Mouse (Mus musculus) midbrain, embryonic 12.5 days (tissue): ENCODE results near the gene Grm4. TPM values are rescaled to one million over a fixed set of nuclear protein-coding genes. Genes with fewer than 3 reads are reported as not detected.
A peak's percentile ranks its signal among the peaks of the same experiment; 100 is the strongest.

Experiments used
- ATAC-seq: fragments of 200-750 bp; cut with Nextera tagmentation; 2 replicates; pipeline ENCODE4 v1.8.0; 2017; ENCODE audit warnings: low read depth, moderate TSS enrichment, moderate library complexity; ENCODE audit not compliant: low FRiP score
- H3K27ac ChIP-seq: fragments of 300-500 bp; sonication (generic); replicated peaks from 2 replicates; pipeline ENCODE4 v1.5.1; 2016; ENCODE audit warnings: mild to moderate bottlenecking
- H3K27me3 ChIP-seq: fragments of 300-500 bp; sonication (generic); 2 replicates; pipeline ENCODE4 v1.6.1; 2016; ENCODE audit warnings: mild to moderate bottlenecking
- H3K36me3 ChIP-seq: fragments of 300-500 bp; sonication (generic); 2 replicates; pipeline ENCODE4 v1.6.1; 2016
- H3K4me1 ChIP-seq: fragments of 300-500 bp; sonication (generic); 2 replicates; pipeline ENCODE4 v1.6.1; 2016
- H3K4me2 ChIP-seq: fragments of 300-500 bp; sonication (generic); replicated peaks from 2 replicates; pipeline ENCODE4 v1.6.1; 2016; ENCODE audit warnings: mild to moderate bottlenecking, moderate library complexity
- H3K4me3 ChIP-seq: fragments of 300-500 bp; sonication (generic); 2 replicates; pipeline ENCODE4 v1.5.1; 2016; ENCODE audit warnings: mild to moderate bottlenecking
- H3K9ac ChIP-seq: fragments of 300-500 bp; sonication (generic); replicated peaks from 2 replicates; pipeline ENCODE4 v1.6.1; 2016; ENCODE audit warnings: mild to moderate bottlenecking, moderate library complexity
- H3K9me3 ChIP-seq: fragments of 300-500 bp; sonication (generic); 2 replicates; pipeline ENCODE4 v1.6.1; 2016; ENCODE audit warnings: mild to moderate bottlenecking
- WGBS: fragments of 180-500 bp; shearing (Covaris S2); methylation state at CpG from one replicate; pipeline ENCODE4 v1.1.7; 2016; 5-methylcytosine and 5-hydroxymethylcytosine counted together
- polyA plus RNA-seq: library from polyadenylated mRNA; unstranded; fragments of >200 nt; fragmentation: Nextera tagmentation; extraction: Ambion mirVana; gene quantifications from 2 replicates; pipeline ENCODE4 v1.2.1, GENCODE M21; 2016

Grm4 gene
- polyA plus RNA-seq, 1 experiment from 2014 or later, result 4.2 TPM

DNA sequence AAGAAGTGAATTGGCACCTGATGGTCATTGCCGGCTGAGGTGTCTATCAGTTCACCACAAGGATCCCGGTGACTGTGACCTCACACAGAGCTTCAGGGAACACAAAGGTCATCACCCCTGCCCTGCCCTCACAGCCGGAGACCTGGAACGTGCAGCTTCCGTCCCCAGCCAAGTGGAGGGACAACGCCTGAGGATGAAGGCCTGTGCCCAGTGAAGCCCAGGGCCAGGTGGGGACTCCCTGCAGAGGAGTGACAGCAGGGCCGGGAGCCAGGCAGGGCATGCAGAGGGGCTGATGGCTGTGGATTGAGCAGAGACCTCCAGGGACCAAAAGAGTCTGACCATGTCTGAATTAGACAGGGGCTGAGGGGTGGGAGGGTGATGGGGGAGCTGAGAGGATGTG, 1.9 kb upstream of the Grm4 start:
- Histone ChIP-seq H3K9me3 (no peaks in the 10 kb centered on the region), H3K27me3 (peaks cover 34% of the 10 kb centered on the region), H3K4me1 (peaks cover 26% of the 10 kb centered on the region), H3K4me2 (no peak overlapping the region), H3K36me3 (no peaks in the 10 kb centered on the region), H3K9ac (no peak overlapping the region), H3K4me3 (no peak overlapping the region), H3K27ac (no peak overlapping the region)
- no peak for ATAC-seq
- WGBS, result 38% methylated on average over 7 of the region's 7 CpGs

DNA sequence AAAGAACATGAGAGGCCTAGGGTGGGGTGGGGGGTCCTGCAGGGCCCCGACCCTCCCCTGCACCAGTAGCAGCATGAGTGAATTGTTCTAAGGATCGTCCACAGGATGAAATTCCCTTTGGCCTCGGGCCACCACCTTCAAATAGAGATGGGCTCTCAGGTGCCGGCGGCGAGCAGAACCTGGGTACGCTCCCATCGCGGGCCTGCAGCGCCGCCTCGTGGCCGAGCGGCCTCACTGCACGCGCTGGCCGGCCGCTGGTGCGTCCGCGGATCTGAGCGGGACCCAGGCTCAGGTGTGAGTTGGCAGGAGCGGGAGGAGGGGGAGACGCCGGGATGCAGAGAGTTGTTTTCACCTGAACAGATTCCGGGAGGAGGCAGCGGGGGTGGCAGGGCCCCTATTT, 646 bp downstream of the Grm4 start:
- Histone ChIP-seq H3K27ac (no peak overlapping the region), H3K27me3 (peaks cover 53% of the 10 kb centered on the region), H3K4me1 (peaks cover 34% of the 10 kb centered on the region), H3K9me3 (no peaks in the 10 kb centered on the region), H3K9ac (no peak overlapping the region), H3K4me3 (no peak overlapping the region), H3K36me3 (no peaks in the 10 kb centered on the region), H3K4me2 (peak overlapping the region; percentile 39)
- ATAC-seq, result peak; percentile 49; the same call in 1 of the 2 replicates
- WGBS, result under 1% methylated on average over 27 of the region's 27 CpGs

DNA sequence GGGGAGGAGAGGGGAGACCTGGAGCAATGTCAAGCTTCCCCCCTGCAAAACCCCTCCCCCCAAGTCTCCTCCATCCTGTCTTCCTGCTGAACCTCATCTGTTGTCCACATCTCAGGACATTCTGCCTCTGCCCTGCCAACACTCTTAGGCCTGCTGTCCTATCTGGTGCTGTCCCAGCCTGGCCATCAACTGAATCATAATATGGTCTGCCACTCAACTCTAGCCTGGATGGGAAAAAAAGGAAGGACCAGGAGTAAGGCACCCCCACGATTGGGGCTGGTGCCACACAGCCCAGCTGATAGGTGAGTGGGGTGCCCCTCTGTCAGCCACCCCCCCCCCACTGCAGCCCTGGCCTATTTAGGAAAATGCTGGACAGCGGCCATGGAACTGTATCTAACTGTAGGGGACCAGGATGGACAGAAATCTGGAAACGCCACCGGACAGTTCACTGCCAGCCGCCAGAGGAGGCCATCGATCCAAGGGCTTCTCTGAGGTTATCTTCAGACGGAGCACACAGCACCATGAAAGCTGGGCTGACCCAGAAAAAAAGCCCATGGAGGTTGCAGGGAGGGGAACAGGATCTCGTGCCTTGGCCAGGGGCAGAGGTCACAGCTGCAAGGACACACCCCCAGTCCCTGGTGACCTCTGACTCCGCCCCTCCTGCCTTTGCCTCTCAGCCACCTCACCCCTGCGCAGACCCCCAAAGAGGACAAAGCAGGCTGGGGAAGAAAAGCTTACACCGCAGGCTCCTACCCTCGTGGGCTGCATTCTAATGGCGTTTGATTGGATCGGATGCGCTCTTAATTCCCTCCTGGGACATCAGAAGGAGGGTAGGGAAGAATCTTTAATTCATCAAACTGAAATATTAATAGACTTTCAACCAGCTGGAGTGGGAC, 2.3 kb downstream of the Grm4 start:
- Histone ChIP-seq H3K4me1 (peaks cover 39% of the 10 kb centered on the region), H3K36me3 (no peaks in the 10 kb centered on the region), H3K27ac (peak overlapping the region; percentile 78), H3K9me3 (no peaks in the 10 kb centered on the region), H3K4me2 (peak overlapping the region; percentile 12), H3K9ac (no peak overlapping the region; the same call in 1 of the 2 replicates), H3K27me3 (peaks cover 70% of the 10 kb centered on the region), H3K4me3 (no peak overlapping the region)
- peak; percentile 68; the same call in 1 of the 2 replicates for ATAC-seq
- 21% methylated on average over 15 of the region's 15 CpGs for WGBS

DNA sequence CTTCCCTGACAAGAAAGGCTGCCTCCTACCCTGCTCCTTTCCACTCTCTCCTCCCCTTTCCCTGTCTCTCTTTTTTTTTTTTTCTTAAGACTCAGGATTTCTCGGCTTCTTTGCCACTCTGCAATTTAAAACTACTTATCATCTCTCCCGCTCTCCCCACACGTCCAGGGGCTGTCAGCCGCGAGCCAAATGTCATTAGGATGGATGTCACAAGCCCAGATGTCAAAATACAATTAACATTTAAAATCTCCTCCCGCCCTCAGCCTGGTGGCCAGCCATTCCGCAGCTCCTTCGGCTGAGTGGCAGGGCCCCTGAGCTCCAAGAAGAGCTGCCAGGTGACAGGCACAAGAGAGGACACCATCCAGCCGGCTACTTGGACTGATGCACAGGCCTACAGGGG, 2.9 kb downstream of the Grm4 start:
- 14% methylated on average over 9 of the region's 9 CpGs for WGBS
- Histone ChIP-seq H3K9me3 (no peaks in the 10 kb centered on the region), H3K4me3 (no peak overlapping the region), H3K9ac (no peak overlapping the region), H3K4me1 (peaks cover 45% of the 10 kb centered on the region), H3K27me3 (peaks cover 76% of the 10 kb centered on the region), H3K4me2 (no peak overlapping the region), H3K27ac (peak overlapping the region; percentile 78), H3K36me3 (no peaks in the 10 kb centered on the region)
- no peak for ATAC-seq

DNA sequence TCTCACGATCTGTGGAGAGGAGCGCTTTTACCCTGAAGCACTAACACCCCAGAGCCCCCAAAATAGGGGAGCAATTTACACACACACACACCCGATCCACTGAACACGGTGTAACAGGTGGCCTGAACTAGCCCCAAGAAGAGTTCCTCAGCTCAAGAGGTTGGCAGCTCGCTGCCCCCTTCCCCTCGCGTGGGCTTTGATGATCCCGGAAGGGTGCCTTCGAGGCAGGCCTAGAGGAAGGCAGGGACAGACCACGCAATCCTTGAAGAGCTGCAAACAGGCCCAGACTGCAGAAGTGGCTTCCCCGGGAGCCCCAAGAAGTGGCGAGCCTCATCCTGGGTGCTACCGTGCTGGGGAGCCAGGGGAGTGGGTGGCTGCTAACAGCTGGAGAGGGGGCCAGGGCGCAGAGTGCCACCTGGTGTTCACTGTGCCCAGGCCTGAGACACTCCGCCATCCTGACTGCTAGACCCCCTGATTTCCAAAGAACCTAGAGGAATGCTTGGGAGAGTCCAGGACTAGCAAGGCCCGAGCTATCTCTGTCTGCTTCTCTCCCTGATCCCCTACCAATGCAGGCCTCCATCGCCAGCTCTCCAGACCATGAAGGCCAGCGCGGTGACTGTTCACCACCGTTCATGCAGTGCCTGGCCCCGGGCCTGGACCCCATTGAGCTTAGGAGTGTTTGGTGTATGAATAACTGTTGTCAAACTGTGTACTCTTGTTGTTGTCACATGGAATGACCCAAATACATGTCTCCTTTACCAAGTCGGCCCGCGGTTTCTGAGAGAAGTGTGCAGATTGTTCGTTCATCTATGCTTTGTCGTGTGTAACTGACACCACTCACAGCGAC, 7.1 kb downstream of the Grm4 start:
- Histone ChIP-seq H3K4me1 (peaks cover 64% of the 10 kb centered on the region), H3K27ac (no peak overlapping the region), H3K4me2 (peak overlapping the region; percentile 98), H3K36me3 (no peaks in the 10 kb centered on the region), H3K9me3 (no peaks in the 10 kb centered on the region), H3K27me3 (peaks cover 89% of the 10 kb centered on the region), H3K4me3 (peak overlapping the region; percentile 70), H3K9ac (peak overlapping the region; percentile 85; the same call in 1 of the 2 replicates)
- ATAC-seq, result no peak
- 29% methylated on average over 27 of the region's 27 CpGs for WGBS

DNA sequence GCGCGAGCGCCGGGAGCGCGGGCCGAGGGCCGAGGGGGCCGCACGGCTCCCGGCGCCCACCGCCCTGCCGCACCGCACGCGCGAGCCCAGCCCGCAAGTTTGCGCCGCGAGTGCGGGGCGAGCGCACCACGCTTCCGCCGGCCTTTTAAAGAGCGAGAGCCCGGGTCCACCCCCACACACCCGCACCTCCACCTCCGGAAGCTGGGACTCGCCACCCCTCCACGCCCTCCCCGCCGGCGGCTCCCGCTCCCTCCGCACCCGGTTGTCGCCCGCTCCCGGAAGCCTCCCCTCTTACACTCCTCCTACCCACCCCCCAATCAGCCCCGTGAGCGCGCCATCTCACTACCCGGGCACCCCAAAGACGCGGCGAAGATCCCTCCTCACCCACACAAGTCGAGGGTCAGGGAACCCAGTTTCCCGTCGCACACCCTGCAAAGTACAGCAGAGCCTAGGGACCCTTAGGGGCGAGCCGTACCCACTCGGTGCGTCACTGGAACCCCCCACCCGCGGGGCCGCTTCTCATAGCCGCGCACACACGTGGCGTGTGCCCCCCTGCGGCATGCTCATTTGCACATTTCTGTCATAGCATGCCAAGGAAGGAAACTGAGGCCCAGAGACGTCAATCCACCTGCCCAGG, 7.8 kb downstream of the Grm4 start:
- Histone ChIP-seq H3K4me1 (peaks cover 61% of the 10 kb centered on the region), H3K27me3 (peaks cover 91% of the 10 kb centered on the region), H3K9ac (peak overlapping the region; percentile 85), H3K9me3 (no peaks in the 10 kb centered on the region), H3K27ac (peak overlapping the region; percentile 75), H3K4me3 (peak overlapping the region; percentile 70), H3K4me2 (peak overlapping the region; percentile 98), H3K36me3 (no peaks in the 10 kb centered on the region)
- WGBS, result 1% methylated on average over 46 of the region's 66 CpGs
- ATAC-seq, result no peak

DNA sequence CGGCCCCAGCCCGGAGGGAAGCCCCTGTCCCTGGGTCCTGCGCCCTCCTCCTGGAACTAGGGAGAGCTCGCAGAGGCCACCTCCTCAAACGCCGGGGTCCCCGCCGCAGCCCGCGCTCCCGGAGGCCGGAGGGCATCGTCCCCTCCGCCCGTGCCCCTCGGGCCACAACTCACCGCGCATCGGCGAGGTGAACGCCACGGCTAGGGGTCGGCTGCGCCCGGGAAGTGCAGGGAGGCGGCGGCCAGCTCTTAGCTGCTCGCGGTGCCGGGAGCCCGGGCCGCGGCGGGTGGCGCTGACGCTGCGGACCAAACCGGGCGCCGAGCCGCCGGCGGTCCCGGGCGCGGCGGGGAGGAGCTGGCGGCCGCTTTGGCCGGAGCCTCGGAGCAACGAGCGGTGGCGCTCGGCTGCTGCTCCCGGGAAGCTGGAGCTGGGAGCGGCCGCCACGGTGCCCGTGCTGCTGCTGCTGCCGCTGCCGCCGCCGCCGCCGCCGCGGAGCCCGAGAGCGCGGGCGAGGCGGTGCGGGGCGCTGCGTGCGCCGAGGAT, 8.5 kb downstream of the Grm4 start:
- Histone ChIP-seq H3K4me3 (peak overlapping the region; percentile 70), H3K36me3 (no peaks in the 10 kb centered on the region), H3K9ac (peak overlapping the region; percentile 85), H3K27me3 (peaks cover 98% of the 10 kb centered on the region), H3K4me1 (peaks cover 59% of the 10 kb centered on the region), H3K9me3 (no peaks in the 10 kb centered on the region), H3K27ac (peak overlapping the region; percentile 75), H3K4me2 (peak overlapping the region; percentile 98)
- 1% methylated on average over 59 of the region's 78 CpGs for WGBS
- peak; percentile 27; the same call in 1 of the 2 replicates for ATAC-seq

DNA sequence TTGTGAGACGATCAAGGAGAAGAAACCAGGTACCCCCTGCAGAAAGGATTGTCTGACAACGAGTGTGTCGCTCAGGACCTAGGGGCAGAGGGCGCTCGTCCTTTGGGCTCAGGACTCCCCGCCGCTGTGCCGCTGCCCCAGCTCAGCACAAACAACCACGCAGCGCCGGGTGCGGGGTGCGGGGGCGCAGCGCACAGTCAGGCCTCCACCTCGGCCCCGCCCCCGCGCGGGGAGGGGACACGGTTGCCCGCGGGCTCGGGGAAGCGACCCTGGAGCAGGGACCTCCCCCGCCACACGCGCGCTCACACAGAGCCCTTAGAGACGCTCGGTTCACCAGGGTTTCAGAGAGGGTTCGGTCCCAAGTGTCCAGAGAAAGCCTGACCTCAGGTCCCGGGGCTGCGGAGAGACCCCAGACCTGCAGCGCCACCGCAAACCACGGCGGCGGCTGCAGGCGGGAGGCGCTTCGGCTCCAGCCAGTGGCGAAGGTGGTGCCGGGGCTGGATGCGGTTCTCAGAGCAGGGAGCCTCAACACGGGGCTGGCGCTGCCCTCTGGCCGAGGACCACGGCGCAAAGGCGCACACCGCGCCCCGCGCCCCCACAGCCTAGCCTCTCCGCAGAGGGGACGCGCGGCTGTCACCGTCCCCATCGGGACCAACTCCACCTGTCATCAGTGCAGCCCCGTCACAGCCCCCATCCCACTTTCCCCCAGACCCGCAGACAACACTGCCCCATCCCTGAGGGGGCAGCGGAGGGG, 9.2 kb downstream of the Grm4 start:
- peaks cover 97% of the 10 kb centered on the region for H3K27me3 ChIP-seq
- peaks cover 56% of the 10 kb centered on the region for H3K4me1 ChIP-seq
- H3K4me3 ChIP-seq, result peak overlapping the region; percentile 70
- peak overlapping the region; percentile 98 for H3K4me2 ChIP-seq
- no peaks in the 10 kb centered on the region for H3K9me3 ChIP-seq
- WGBS, result under 1% methylated on average over 63 of the region's 64 CpGs
- peak; percentile 48 for ATAC-seq
- no peaks in the 10 kb centered on the region for H3K36me3 ChIP-seq
- H3K9ac ChIP-seq, result peak overlapping the region; percentile 85
- H3K27ac ChIP-seq, result peak overlapping the region; percentile 75

DNA sequence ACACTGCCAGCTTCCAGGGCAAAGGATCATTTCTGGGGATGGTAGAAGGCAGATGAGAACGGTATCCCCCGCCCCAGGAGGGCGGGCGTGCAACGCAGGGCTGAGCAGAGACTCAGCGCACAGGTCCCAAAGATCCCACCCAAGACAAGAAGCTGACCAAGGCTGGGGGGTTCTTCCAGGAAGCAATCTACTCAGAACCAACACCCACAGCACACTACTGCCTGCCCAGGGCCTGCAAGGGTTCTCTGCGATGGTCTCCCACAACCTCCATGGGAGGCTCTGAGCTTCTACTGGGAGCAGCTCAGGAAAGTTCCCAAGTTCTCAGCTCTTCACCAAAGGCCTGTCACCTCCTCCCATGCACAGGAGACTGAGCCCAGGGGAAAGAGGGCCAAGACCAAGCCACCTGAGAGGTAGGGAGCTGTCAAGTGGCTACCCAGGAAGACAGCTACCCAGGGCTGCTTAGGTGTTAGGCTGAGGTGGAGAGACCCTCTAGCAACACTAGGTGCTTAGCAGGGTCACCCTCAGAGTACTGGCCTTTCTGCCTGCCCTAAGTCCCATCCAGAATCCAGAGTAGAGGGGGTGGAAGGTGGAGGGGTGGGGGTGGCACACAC, 10.0 kb downstream of the Grm4 start:
- no peaks in the 10 kb centered on the region for H3K9me3 ChIP-seq
- ATAC-seq, result no peak
- no peak overlapping the region for H3K9ac ChIP-seq
- H3K4me3 ChIP-seq, result peak overlapping the region; percentile 70
- H3K36me3 ChIP-seq, result no peaks in the 10 kb centered on the region
- H3K4me1 ChIP-seq, result peaks cover 64% of the 10 kb centered on the region
- H3K4me2 ChIP-seq, result peak overlapping the region; percentile 98
- peak overlapping the region; percentile 75 for H3K27ac ChIP-seq
- peaks cover 96% of the 10 kb centered on the region for H3K27me3 ChIP-seq
- 86% methylated on average over 7 of the region's 7 CpGs for WGBS

DNA sequence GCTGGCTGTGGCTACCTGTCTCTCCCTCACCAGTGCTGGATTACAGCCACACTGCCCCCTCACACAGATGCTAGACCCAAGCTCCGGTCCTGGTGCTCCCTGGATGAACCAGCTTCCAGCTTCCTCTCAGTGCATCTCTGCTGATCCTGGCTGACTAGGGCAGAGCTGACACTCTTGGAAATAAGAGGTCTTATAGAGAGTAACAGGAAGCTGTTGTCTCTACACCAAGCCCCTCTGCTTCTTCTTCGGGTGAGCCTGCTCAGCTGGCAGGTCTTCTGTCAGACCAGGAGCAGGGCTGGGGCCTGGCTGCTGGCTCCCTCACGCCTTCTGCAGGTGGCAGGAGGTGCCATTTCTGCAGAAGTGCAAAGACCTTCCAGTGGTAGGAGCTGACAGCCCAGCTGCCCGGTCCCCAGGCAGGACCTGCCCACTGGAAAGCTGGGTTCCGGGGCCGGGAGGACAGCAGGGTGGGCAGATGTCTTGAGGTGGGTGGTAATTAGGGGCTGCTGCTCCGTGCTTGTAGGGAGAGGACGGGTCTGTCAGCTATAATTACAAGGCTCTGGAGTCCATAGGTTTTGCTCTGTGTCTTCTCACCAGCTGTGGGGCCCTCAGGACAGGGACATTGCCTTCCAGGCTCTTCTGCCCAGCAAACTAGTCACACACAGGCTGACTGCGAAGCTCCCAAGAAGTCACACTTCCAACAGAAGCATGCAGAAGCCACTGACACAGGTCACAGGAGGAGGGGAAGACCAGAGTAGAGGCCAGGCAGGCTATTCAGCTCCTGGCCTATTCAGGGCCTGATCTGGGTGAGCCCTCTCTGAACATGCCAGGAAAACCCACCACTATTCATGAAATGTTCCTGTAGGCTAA, 10.7 kb downstream of the Grm4 start:
- H3K4me3 ChIP-seq, result no peak overlapping the region
- peak overlapping the region; percentile 98; the same call in 1 of the 2 replicates for H3K4me2 ChIP-seq
- 0 out of 2 replicates have a peak overlapping the region, but pooled peaks have one; percentile 24 for H3K9ac ChIP-seq
- H3K27ac ChIP-seq, result peak overlapping the region; percentile 46; the same call in 1 of the 2 replicates
- ATAC-seq, result no peak
- 56% methylated on average over 9 of the region's 9 CpGs for WGBS
- H3K36me3 ChIP-seq, result no peaks in the 10 kb centered on the region
- H3K4me1 ChIP-seq, result peaks cover 71% of the 10 kb centered on the region
- no peaks in the 10 kb centered on the region for H3K9me3 ChIP-seq
- peaks cover 91% of the 10 kb centered on the region for H3K27me3 ChIP-seq
